Mouse (Mus musculus) G1E (cell line): Measurements from ENCODE around the gene Ggt6.

ENCODE experiments used
- CTCF ChIP-seq: IDR thresholded peaks from 2 replicates; pipeline ENCODE4 v1.5.1; 2012; ENCODE audit warnings: low read depth, low read length, inconsistent platforms, mixed read lengths
- GATA1 ChIP-seq: IDR thresholded peaks from 2 replicates; pipeline ENCODE4 v1.6.1; 2012; ENCODE audit warnings: borderline replicate concordance, low read length, inconsistent platforms, mixed read lengths
- GATA2 ChIP-seq: IDR thresholded peaks from 2 replicates; pipeline ENCODE4 v1.6.1; 2012; ENCODE audit warnings: low read depth, low read length, inconsistent platforms, borderline replicate concordance
- TAL1 ChIP-seq: conservative IDR thresholded peaks from 2 replicates; pipeline ENCODE4 v1.6.1; 2012; ENCODE audit warnings: low read depth, low read length, inconsistent platforms, mixed read lengths

DNA sequence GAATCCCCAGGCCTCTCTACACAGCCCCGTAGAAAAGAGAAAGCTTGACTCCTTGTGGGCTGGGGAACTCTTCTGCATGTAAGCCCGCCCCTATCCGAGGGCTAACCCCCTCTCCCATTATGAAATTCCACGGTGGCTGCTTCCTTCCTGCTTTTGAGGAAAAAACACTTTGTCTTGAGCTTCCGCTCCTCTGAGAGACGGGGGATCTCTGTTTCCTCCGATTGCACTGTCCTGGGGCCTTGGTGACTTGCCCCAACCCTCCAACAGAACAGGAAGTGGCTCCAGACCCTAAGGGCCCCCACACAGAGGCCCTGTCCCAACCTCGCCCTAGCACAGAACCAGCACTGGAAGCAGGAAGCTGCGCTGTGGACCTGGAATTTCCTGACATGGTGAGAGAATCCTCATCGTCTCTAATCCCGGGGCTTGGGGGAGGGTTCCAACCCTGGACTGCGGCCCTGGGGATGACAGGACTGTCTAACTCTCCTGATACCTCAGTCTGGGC is 22.7 kb downstream of the Ggt6 start:
- TF ChIP-seq CTCF (no peak), GATA1 (no peak), GATA2 (no peak), TAL1 (no peak)
